Mouse (Mus musculus): ENCODE results near the gene Gng8. TPM values are rescaled to one million over a fixed set of nuclear protein-coding genes. Genes with fewer than 3 reads are reported as not detected.

Gng8 gene
- polyA plus RNA-seq, 1 experiment from 2014 or later = 4.5 TPM

DNA sequence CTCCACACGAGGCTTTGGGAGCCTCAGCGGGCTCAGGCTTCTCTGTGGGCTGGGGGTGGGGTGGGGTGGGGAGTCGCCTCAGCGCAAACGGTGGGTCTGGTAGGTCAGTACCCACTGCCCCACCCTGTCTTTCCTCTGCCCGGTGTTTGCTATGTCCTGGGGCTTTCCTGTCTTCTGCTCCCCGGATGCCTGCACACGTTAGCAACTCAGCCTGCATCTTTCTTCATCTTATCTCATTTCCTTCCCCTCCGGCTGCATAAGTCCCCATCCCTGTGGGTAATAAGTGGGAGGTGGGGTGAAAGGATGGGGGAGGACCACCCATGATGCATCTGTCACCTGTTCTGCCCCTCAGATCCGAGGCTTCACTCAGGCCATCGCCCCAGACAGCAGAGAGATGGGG, 16.8 kb downstream of the Gng8 start:
- Histone ChIP-seq H3K4me1 (replicated peaks; ENCODE audit: control insufficient read depth, insufficient read depth, low read length) (no peaks in the 10 kb centered on the region; the same call in 1 of the 2 replicates), H3K9me3 (ENCODE audit: control insufficient read depth, low read length) (no peaks in the 10 kb centered on the region), H3K4me3 (replicated peaks; ENCODE audit: low read length) (no peak overlapping the region), H3K27me3 (replicated peaks; ENCODE audit: control insufficient read depth, insufficient read depth, low read length) (no peaks in the 10 kb centered on the region), H3K4me2 (ENCODE audit: low read length) (no peak overlapping the region), H3K36me3 (ENCODE audit: control insufficient read depth, insufficient read depth) (no peaks in the 10 kb centered on the region), H3K27ac (ENCODE audit: low read length) (no peak overlapping the region), H3K9ac (replicated peaks; ENCODE audit: low read depth, low read length) (no peak overlapping the region)
- WGBS = 54% methylated on average over 11 of the region's 11 CpGs
- ATAC-seq = no peak

DNA sequence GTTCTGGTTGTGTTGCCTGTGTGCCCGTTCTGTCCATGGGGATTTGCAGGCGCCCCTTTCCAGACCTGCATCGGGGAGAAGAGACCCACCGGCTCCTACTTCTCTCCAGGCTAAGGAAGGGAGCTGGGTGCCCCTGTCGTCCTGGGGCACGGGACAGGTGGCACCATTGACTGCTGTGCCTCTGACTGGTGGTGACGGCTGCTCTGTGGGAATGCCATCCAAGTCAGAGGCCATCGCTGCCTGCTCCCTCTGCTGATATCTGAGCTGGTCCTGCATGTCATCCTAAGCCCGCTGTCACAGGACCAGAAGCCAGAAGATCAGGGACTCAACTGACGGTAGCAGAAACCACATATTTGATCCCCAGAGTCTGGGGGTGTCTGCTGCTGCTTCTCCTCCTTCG, 17.3 kb downstream of the Gng8 start:
- WGBS = 60% methylated on average over 11 of the region's 11 CpGs
- no peak overlapping the region for H3K27ac ChIP-seq (ENCODE audit: low read length)
- no peak overlapping the region for H3K4me3 ChIP-seq (replicated peaks; ENCODE audit: low read length)
- ATAC-seq = no peak
- no peak overlapping the region for H3K4me2 ChIP-seq (ENCODE audit: low read length)
- no peaks in the 10 kb centered on the region; the same call in 1 of the 2 replicates for H3K4me1 ChIP-seq (replicated peaks; ENCODE audit: control insufficient read depth, insufficient read depth, low read length)
- H3K9ac ChIP-seq (replicated peaks; ENCODE audit: low read depth, low read length) = 0 out of 2 replicates have a peak overlapping the region, but pooled peaks have one; percentile 20
- H3K27me3 ChIP-seq (replicated peaks; ENCODE audit: control insufficient read depth, insufficient read depth, low read length) = no peaks in the 10 kb centered on the region
- H3K36me3 ChIP-seq (ENCODE audit: control insufficient read depth, insufficient read depth) = no peaks in the 10 kb centered on the region
- no peaks in the 10 kb centered on the region for H3K9me3 ChIP-seq (ENCODE audit: control insufficient read depth, low read length)

GRCm38 (mm10) chr7:16909909-16910308, 18.3 kb downstream of the Gng8 start:
- no peak overlapping the region for H3K9ac ChIP-seq (replicated peaks; ENCODE audit: low read depth, low read length)
- 59% methylated on average over 10 of the region's 10 CpGs for WGBS
- H3K4me2 ChIP-seq (ENCODE audit: low read length) = no peak overlapping the region
- H3K36me3 ChIP-seq (ENCODE audit: control insufficient read depth, insufficient read depth) = 0 out of 2 replicates have a peak, but pooled peaks cover 2% of the 10 kb centered on the region
- no peak overlapping the region for H3K4me3 ChIP-seq (replicated peaks; ENCODE audit: low read length)
- no peaks in the 10 kb centered on the region; the same call in 1 of the 2 replicates for H3K4me1 ChIP-seq (replicated peaks; ENCODE audit: control insufficient read depth, insufficient read depth, low read length)
- H3K27ac ChIP-seq (ENCODE audit: low read length) = no peak overlapping the region
- H3K9me3 ChIP-seq (ENCODE audit: control insufficient read depth, low read length) = no peaks in the 10 kb centered on the region
- H3K27me3 ChIP-seq (replicated peaks; ENCODE audit: control insufficient read depth, insufficient read depth, low read length) = no peaks in the 10 kb centered on the region
- no peak for ATAC-seq

DNA sequence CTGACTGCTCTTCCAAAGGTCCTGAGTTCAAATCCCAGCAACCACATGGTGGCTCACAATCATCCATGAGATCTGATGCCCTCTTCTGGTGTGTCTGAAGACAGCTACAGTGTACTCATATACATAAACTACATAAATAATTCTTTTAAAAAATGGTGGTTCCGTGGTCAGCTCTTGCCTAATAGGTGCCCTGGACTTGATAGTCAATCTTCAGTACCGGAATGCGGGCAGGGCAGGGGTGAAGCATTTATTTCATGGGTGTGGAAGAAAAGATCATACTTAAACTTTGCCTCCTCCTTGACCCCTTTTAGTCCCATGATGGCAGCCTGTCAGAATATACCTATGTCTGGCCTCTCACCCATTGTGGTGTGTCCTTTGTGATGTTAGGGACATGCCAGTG, 20.3 kb downstream of the Gng8 start:
- Histone ChIP-seq H3K36me3 (ENCODE audit: control insufficient read depth, insufficient read depth) (peaks cover 8% of the 10 kb centered on the region; the same call in 1 of the 2 replicates), H3K9me3 (ENCODE audit: control insufficient read depth, low read length) (no peaks in the 10 kb centered on the region), H3K9ac (replicated peaks; ENCODE audit: low read depth, low read length) (no peak overlapping the region), H3K4me1 (replicated peaks; ENCODE audit: control insufficient read depth, insufficient read depth, low read length) (no peaks in the 10 kb centered on the region), H3K4me3 (replicated peaks; ENCODE audit: low read length) (no peak overlapping the region), H3K27ac (ENCODE audit: low read length) (no peak overlapping the region), H3K4me2 (ENCODE audit: low read length) (no peak overlapping the region), H3K27me3 (replicated peaks; ENCODE audit: control insufficient read depth, insufficient read depth, low read length) (no peaks in the 10 kb centered on the region)
- ATAC-seq = no peak
- WGBS = 91% methylated on average over 3 of the region's 3 CpGs

DNA sequence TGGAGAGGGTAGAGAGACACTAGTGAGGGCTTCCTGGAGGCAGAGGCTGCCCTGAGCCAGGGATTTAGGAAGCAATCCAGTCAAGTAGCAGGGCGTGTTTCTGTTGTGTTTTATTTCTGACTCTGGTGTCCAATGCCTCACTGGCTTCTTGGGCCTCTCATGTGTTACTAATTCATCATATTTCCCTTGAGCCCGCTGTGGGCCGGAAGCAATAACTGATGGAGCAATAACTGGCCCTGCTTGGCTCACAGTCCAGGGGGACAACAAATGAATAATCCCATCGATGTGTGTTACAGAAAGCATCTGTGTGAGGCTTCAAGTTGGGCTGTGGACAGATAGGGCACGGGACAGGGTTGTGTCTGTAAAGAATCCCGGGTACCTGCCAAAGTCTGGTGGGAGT, 20.8 kb downstream of the Gng8 start:
- WGBS = 91% methylated on average over 6 of the region's 6 CpGs
- Histone ChIP-seq H3K9me3 (ENCODE audit: control insufficient read depth, low read length) (no peaks in the 10 kb centered on the region), H3K36me3 (ENCODE audit: control insufficient read depth, insufficient read depth) (peaks cover 11% of the 10 kb centered on the region; the same call in 1 of the 2 replicates), H3K27ac (ENCODE audit: low read length) (no peak overlapping the region), H3K4me3 (replicated peaks; ENCODE audit: low read length) (no peak overlapping the region), H3K4me2 (ENCODE audit: low read length) (no peak overlapping the region), H3K27me3 (replicated peaks; ENCODE audit: control insufficient read depth, insufficient read depth, low read length) (no peaks in the 10 kb centered on the region), H3K9ac (replicated peaks; ENCODE audit: low read depth, low read length) (no peak overlapping the region), H3K4me1 (replicated peaks; ENCODE audit: control insufficient read depth, insufficient read depth, low read length) (no peaks in the 10 kb centered on the region)
- ATAC-seq = no peak

DNA sequence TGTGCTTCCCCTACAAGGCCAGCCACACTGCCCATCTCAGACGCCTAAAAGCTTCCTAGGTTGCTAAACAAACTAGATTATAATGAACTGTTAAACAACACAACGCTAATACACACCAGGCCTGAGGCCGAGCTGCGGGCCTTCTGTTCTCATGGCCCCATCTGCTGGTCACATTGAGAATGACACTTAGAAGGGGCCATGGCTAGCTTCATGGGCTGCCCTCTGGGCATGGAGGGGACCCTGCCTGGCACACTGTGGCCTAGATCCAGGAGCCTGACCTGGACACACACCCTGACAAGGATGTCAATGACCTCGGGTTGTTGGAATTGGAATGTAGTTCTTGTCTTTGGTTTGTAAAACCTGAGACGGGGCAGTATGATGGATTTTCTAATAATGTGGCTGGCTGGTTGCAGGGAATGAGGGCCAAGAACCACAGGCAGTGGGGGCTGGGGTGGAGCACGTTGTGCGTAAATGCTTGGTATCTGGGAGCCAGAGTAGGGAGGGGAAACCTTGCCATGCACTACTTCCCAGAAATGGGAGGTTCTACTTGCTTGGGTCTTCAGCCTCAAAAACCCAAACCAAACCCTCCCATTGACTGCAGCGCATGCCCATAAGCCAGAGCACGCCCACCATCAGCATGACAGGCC, 22.3 kb downstream of the Gng8 start:
- no peaks in the 10 kb centered on the region for H3K9me3 ChIP-seq (ENCODE audit: control insufficient read depth, low read length)
- no peak overlapping the region for H3K27ac ChIP-seq (ENCODE audit: low read length)
- no peak overlapping the region for H3K9ac ChIP-seq (replicated peaks; ENCODE audit: low read depth, low read length)
- peaks cover 15% of the 10 kb centered on the region; the same call in 1 of the 2 replicates for H3K36me3 ChIP-seq (ENCODE audit: control insufficient read depth, insufficient read depth)
- H3K4me3 ChIP-seq (replicated peaks; ENCODE audit: low read length) = no peak overlapping the region
- ATAC-seq = peak; percentile 72
- WGBS = 37% methylated on average over 10 of the region's 10 CpGs
- H3K27me3 ChIP-seq (replicated peaks; ENCODE audit: control insufficient read depth, insufficient read depth, low read length) = no peaks in the 10 kb centered on the region
- H3K4me2 ChIP-seq (ENCODE audit: low read length) = no peak overlapping the region
- H3K4me1 ChIP-seq (replicated peaks; ENCODE audit: control insufficient read depth, insufficient read depth, low read length) = no peaks in the 10 kb centered on the region; the same call in 1 of the 2 replicates

DNA sequence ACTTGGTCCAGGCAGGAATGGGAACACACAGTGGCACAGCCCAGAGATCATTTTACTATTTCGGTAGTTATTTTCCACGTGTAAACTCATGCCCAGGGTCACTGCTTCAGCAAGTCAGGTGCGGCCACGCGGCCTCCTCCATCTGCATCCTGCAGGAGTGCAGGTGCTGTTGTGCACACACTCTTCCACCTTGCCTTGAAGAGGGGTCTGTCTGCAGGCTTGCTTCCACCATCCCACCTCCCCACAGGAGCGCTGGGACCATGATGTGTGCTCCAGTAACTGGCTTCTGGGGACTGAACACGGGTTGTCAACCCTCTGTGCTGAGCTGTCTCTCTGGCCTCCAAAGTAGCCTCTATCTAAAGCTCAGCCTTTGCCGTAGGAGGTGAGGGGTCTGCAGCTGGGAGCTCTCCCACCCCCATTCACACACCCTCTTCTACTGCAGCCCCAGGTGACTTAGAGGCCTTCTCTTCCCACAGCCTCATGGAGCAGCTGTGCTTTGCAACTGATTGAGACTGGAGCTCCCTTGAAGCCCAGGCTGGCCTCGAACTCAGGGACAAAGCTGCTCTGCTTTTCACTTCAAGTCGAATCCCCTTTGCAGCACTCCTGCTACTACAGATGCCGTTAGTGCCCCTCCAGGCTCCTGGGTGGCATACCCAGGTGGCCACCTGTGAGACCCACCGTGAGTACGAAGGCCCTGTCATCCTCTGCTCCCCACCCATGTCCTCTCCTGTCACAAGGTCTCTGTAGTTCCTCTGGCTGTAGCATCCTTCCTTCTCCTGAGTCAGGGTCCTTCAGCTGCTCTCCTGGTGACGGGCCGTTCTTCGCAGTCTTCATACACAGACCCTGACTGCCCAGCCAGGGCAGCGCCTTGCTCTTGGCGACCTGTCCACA, 23.1 kb downstream of the Gng8 start:
- H3K36me3 ChIP-seq (ENCODE audit: control insufficient read depth, insufficient read depth) = peaks cover 15% of the 10 kb centered on the region; the same call in 1 of the 2 replicates
- 83% methylated on average over 18 of the region's 18 CpGs for WGBS
- no peak overlapping the region for H3K9ac ChIP-seq (replicated peaks; ENCODE audit: low read depth, low read length)
- H3K4me3 ChIP-seq (replicated peaks; ENCODE audit: low read length) = no peak overlapping the region
- H3K27ac ChIP-seq (ENCODE audit: low read length) = no peak overlapping the region
- H3K4me2 ChIP-seq (ENCODE audit: low read length) = no peak overlapping the region
- H3K27me3 ChIP-seq (replicated peaks; ENCODE audit: control insufficient read depth, insufficient read depth, low read length) = no peaks in the 10 kb centered on the region
- peaks cover 5% of the 10 kb centered on the region for H3K4me1 ChIP-seq (replicated peaks; ENCODE audit: control insufficient read depth, insufficient read depth, low read length)
- 0 out of 2 replicates have a peak, but pooled peaks have one; percentile 2 for ATAC-seq
- H3K9me3 ChIP-seq (ENCODE audit: control insufficient read depth, low read length) = no peaks in the 10 kb centered on the region

DNA sequence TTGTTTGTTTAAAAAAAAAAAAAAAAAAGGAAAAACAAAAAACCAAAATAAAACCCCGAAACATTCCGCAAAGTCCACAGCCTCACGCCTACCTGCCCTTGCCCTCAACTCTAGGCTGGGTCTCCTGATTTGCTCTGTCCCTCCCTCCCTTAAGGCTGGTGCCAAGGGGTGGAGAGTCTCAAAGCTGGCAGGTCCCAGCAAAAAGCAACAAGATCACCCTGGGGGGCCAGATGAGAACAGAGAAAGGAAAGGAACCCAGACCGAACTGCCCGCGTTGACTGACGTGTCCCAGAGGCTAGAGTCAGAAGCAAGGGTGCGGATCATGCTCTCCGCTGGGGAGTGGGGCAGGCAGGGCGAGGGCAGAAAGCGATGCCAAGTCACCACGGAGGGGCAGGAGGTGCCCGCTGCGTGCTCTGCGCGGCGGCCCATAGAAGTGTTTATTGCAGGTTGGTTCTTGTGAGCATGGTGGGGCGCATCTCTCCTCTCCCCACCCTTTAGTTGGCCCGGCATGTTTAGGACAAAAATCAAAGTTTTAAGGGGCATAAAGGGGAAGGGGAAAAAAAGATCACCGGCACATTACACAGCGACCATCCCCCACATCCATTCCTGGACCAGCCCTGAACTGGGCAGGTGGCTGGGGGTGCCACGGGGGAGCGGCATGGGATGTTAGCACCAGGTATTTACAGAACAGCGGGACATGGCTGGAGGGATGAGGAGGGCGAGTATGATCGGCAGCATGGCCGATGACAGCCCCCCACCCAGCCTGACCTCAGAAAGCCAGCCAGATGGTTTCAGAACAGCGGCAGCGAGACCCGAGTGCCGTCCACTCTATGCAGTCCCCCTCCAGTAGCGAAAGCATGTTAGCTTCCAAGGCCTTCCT, 24.1 kb downstream of the Gng8 start:
- WGBS = 92% methylated on average over 32 of the region's 32 CpGs
- no peaks in the 10 kb centered on the region for H3K9me3 ChIP-seq (ENCODE audit: control insufficient read depth, low read length)
- no peak overlapping the region for H3K27ac ChIP-seq (ENCODE audit: low read length)
- no peak overlapping the region for H3K4me2 ChIP-seq (ENCODE audit: low read length)
- H3K4me1 ChIP-seq (replicated peaks; ENCODE audit: control insufficient read depth, insufficient read depth, low read length) = peaks cover 15% of the 10 kb centered on the region
- no peak overlapping the region for H3K9ac ChIP-seq (replicated peaks; ENCODE audit: low read depth, low read length)
- H3K27me3 ChIP-seq (replicated peaks; ENCODE audit: control insufficient read depth, insufficient read depth, low read length) = no peaks in the 10 kb centered on the region
- peaks cover 15% of the 10 kb centered on the region; the same call in 1 of the 2 replicates for H3K36me3 ChIP-seq (ENCODE audit: control insufficient read depth, insufficient read depth)
- no peak for ATAC-seq
- H3K4me3 ChIP-seq (replicated peaks; ENCODE audit: low read length) = no peak overlapping the region
